Mouse (Mus musculus): ENCODE results near the gene Vsig10.
"Not testable (repeated sequence)": the region's sequence is repeated elsewhere in the genome, so short reads cannot be mapped to it uniquely, and the experiment has no call there.

Vsig10 gene

DNA sequence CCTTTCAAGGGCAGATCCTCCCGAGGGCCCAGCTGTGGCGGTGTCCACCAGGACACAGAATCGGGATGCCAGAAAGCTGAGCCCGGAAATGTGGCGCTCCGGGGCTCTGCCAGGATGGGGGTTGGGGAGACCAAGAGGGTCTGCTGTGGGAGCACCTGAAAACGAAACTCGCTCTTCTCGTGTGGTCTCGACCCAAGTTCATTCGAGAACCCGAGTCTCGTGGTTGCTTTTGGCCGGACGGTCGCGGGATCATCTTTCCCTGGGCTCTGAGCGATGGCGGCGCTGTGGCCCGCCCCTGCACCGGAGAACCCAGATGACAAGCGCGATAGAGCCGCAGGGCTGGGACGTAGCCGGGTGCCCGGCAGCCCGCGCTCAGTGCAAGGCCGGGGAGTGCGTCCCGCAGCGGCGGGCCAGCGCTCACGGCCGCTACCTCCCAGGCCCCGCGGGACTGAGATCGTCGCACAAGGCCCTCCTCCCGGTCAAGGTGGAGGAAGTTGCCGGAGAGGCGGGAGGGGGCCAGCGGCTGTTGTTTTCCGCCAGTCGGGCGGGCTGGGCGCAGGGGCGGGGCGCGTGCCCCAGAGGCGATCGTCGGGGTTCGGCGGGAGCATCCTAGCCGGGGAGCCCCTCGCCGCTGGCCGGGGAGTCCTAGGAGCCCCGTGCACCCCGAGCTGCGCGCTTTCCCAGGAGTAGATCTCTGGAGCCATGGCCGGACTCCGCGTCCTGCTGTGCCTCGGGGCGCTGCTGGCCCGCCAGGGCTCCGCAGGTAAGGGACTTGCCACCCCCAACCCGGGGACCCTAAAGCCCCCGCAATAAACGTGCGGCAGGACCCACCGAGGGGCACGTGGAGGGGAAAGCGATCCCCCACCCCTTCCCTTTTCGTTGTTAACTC is at the start of gene Vsig10:
Vsig10 (plus strand) TSS at position 343 of the 889 bp plus-strand sequence.
- DNase-seq (ENCODE audit: low read depth, low spot score) = peak; percentile 75

DNA sequence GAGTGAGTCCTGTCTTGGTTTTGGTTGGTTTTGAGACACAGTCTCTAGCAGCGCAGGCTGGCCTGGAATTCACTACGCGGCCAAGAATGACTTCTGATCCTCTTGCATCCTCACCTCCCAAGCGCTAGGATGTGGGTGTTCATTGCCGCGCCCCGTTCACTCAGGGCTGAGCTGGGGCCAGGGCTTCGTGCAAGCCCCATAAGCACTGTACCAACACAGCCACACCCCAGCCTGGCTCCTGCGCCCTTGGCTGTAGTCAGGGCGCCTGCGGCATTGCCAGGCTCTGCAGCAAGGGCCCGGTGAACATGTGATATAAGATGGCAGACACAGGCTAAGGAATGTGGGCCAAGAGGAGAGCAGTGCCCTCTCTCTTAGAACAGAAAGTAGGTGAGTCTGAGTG is 49.5 kb upstream of the Vsig10 start:
- DNase-seq (ENCODE audit: low read depth, low spot score) = no peak

- DNase-seq (ENCODE audit: low read depth, low spot score) = no peak
Measured at GRCm38 (mm10) chr5:117271945-117272344, 46.9 kb upstream of the Vsig10 start.

- DNase-seq (ENCODE audit: low read depth, low spot score) = peak; percentile 38
Measured at GRCm38 (mm10) chr5:117274817-117275216, 44.1 kb upstream of the Vsig10 start.

GRCm38 (mm10) chr5:117277784-117278183 is 41.1 kb upstream of the Vsig10 start:
- peak; percentile 71 for DNase-seq (ENCODE audit: low read depth, low spot score)

DNA sequence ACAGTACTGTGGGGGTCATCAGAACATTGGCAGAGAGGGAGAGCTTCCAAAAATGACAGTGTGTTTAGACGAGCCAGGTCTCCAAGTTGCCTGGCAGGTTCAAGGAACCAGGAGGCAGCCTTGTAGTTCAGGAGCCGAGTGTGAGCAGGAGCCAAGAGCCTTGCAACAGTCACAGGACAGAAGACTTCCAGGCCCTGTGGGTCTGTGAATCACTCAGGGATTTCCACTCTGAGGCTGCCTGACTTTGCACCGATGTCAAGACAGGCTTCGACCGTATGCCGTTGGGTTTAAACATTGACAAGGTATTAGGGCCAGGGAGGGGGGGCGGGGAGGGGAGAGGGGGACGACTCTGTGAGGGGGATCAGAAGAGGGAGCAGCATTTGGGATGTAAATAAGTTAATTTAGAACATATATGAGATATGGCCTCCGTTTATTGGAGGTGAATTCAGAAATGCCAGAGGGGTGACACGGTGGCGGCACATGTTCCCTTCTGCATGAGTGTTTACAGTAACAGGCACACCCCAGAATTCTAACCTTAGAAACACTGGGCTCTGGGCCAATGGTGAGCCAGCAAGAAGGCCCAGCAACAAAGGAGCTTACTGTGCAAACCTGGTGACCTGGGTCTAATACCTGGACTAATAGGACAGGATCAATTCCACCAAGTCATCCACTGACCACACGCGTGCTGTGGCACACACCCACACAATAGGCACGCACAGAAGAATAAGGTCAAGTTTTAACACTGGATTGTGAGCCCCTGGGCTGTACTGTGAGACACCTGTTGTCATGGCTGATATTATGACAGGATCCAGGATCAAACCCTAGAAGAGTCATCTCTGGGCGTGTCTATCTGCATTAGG is 39.8 kb upstream of the Vsig10 start:
- no peak for DNase-seq (ENCODE audit: low read depth, low spot score)

DNA sequence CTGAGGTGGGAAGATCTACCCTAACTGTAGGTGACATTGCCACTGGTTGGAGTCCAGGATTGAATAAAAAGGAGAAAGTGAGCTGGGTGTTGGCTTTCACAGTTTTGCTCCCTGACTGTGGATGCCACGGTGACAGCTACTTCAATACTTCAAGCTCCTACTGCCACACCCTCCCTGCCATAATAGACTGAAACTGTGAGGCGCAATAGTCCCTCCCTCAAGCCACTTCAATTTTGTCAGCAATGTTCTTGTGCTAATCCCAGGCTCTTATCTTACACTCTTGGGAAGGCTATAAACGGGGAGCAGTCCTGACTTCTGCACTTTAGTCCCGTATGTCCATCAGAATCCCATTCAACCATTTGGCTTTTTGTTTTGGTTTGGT is 39.2 kb upstream of the Vsig10 start:
- DNase-seq (ENCODE audit: low read depth, low spot score) = peak; percentile 77

- DNase-seq (ENCODE audit: low read depth, low spot score) = no peak
Measured at GRCm38 (mm10) chr5:117281536-117281935, 37.3 kb upstream of the Vsig10 start.

DNA sequence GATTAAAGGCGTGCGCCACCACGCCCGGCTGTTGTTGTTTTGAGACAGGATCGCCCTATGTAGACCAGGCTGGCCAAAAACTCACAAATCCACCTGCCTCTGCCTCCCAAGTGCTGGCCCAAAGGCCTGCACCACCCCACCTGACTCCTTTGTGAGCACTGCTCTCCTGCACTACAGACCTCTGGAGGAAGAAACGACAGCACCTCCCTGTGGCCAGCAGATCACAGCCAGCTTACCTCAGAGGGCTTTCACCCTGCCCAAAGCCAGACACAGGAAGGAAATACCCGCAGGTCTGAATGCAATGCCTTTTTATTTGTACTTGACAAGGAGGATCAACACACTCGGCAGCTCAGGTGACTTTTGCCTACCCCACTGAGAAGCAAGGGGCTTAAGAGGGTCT is 36.5 kb upstream of the Vsig10 start:
- DNase-seq (ENCODE audit: low read depth, low spot score) = no peak

DNA sequence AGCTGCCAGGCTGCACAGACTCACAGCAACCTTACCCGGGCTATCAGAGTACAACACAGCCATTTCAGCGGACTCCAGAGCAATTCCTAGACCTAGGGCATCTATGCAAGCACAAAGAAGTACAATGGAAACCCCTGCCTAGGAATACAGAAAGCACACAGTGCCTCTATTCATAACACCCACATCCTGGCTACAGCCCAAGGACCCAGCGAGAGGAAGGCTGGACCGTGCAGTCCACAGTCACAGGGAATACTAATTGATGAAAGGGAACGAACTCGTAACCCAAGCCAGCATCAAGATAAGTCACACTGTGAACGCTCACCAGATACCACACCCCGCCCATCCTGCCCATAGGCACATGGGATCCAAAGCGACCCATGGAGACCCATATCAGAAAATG is 34.9 kb upstream of the Vsig10 start:
- no peak for DNase-seq (ENCODE audit: low read depth, low spot score)

GRCm38 (mm10) chr5:117284682-117285081 is 34.2 kb upstream of the Vsig10 start:
- DNase-seq (ENCODE audit: low read depth, low spot score) = no peak

DNA sequence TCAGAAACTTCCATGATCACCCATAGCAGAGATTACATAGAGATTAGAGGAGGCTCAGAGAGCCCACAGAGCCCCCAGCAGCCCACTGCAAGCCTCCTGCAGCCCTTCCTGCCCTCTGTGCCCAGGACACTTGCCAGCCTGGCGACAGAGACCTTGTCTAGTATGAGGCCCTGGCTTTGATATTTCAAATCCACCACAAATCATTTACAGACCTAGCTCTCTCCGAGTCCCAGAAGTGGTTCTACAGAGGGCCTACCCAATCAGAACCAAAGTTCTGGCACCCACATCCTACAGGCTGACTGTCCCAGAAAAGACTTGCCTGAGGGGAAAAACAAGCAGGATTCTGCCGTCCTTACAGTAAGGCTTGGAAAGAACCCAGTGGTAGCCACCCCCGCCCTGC is 33.6 kb upstream of the Vsig10 start:
- no peak for DNase-seq (ENCODE audit: low read depth, low spot score)

DNA sequence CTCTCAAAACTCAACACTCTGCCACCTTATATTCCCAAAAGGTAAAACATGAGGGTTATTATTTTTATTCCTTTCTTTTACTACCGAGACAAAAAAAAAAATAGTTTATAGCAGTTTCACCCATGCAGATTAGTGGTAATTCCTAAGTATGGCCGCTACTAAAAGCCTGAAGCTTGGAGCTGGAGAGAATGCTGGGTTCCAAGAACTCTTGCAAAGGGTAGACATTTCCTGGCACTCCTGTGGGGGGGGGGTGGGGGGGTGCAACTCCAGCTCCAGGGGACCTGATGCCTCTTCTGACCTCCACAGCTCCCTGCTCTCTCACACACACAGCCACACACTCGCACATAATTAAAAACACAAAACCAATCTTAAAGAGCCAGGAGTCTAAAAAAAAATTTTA is 32.6 kb upstream of the Vsig10 start:
- no peak for DNase-seq (ENCODE audit: low read depth, low spot score)

- DNase-seq (ENCODE audit: low read depth, low spot score) = peak; percentile 97
Measured at GRCm38 (mm10) chr5:117286831-117287822, 31.8 kb upstream of the Vsig10 start, which contains the start of gene Pebp1. Gene Pebp1, minus strand, starts transcription at chr5:117287625.

DNA sequence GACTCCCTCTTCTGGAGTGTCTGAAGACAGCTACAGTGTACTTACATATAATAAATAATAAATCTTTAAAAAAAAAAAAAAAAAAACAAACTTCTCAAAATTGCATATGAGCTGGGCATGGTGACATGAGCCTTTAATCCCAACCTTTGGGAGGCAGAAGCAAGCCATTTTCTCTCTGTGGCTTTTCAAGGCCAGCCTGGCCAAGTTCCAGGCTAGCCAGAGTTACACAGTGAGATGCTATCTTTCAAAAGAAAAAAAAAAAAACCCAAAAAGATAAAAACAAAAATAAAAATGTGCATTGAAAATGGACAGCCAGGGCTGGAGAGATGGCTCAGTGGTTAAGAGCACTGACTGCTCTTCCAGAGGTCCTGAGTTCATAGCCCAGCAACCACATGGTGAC is 29.2 kb upstream of the Vsig10 start:
- no peak for DNase-seq (ENCODE audit: low read depth, low spot score)

- DNase-seq (ENCODE audit: low read depth, low spot score) = peak; percentile 71
Measured at GRCm38 (mm10) chr5:117290081-117290480, 28.8 kb upstream of the Vsig10 start.

GRCm38 (mm10) chr5:117291312-117291711 is 27.6 kb upstream of the Vsig10 start:
- peak; percentile 90 for DNase-seq (ENCODE audit: low read depth, low spot score)

GRCm38 (mm10) chr5:117292547-117292946 is 26.3 kb upstream of the Vsig10 start:
- DNase-seq (ENCODE audit: low read depth, low spot score) = peak; percentile 94

GRCm38 (mm10) chr5:117293776-117294175 is 25.1 kb upstream of the Vsig10 start:
- DNase-seq (ENCODE audit: low read depth, low spot score) = not testable (repeated sequence)

- DNase-seq (ENCODE audit: low read depth, low spot score) = no peak
Measured at GRCm38 (mm10) chr5:117295011-117295410, 23.9 kb upstream of the Vsig10 start.

GRCm38 (mm10) chr5:117302899-117303298 is 16.0 kb upstream of the Vsig10 start:
- no peak for DNase-seq (ENCODE audit: low read depth, low spot score)
